Mouse (Mus musculus) telencephalon, adult 2 months (tissue): ENCODE data around the gene Fam53b.

Experiments used
- DNase-seq: peaks from one replicate; pipeline ENCODE4 v3.0.0-alpha.2; 2011; ENCODE audit warnings: low read depth, low spot score

The Fam53b gene

DNA sequence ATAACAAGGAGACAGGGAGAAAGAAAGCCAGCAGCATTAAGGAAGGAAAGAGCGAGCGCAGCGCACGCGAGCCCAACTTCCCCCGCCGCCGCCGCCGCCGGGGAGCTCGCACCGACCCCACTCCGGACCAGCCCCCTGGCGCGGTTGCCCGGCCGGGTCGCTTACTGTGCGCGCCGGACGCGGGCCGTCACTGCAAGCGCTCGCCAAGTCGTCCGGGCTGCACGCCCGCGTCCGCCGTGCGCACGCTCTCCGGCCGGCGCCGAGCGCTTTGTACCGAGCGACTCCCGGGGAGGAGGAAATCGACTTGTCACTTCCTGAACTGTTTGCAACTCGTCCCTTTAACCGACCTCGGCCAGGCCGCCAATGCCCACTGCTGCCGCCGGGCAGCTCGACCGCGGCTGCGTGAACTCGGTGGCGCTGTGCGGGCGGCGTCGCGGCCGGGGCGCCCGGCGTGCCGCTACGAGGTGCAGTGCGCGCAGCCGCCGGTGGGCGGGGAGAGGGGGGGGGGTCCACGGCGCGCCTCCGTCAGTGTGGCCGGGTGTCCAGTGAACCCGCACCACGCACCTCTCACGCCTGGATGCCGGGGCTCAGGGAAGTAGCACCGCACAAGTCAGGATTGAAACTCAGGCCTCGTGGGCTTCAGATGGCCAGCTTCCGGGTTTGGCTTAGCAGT, at the start of gene Fam53b:
Fam53b (minus strand) TSS at position 471 of the 673 bp plus-strand sequence.
- no peak for DNase-seq

DNA sequence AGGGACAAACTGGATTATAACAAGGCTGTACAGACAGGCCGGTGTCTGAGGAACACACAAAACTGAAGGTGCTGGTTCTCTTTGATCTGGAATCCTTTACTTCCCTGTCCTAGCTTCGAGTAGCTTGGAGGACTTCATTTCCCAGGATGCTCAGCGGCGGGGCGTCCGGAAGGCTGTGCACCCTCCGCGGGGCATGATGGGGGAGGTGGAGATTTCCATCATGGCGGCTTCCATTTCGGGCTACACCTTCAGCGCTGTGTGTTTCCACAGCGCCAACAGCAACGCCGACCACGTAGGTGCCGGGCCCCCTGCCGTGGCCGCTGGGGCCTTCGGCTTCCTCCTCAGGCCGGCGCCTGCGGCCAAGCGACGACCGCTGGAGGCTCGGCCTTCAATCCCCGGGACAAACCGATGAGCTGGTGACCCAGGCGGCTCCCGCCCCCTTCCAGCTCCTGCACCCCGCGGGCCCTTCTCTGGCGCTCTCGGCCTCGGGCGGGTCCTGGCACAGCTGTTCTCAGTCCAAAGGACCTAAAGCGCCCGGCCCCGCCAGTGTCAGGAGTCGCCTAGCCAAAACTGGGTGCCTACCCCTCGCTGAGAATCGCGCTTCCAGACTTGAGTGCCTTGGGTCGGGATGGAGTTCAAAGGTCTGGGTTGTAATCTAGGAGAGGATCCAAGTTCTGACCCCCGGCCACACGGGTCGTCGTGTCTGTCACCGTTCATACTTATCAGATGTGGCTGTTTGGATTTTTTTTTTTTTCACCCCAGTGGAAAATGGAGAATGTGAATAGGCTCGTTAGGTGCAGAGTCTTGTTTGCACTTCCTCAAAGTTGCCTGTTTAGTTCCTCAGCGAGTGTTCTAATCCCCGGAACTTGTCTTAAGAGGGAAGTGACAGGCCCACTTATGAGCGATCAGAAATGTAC, 45.6 kb upstream of the Fam53b start, which contains the start of gene Abraxas2:
Abraxas2 (plus strand) TSS at position 184 of the 917 bp plus-strand sequence.
- peak; percentile 89 for DNase-seq

DNA sequence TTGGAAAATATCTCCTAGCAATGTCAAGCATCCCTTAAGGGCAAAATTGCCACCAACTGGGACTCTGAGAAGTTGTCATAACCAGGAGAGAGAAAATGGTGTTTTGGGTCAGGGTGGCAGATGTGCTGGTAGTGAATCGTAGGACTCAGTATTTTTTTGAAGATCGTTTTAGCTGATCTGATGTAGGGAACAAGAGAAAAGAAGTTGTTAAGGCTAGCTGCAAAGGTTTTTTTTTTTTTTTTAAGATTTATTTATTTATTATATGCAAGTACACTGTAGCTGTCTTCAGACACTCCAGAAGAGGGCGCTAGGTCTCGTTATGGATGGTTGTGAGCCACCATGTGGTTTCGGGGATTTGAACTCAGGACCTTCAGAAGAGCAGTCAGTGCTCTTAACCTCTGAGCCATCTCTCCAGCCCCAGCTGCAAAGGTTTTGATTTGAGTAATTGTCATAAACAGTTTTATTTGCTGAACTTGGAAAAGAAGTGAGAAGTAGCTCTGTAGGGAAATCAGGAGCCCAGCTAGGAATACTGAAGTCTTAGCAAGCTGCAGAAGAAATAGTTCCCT, 44.4 kb upstream of the Fam53b start:
- no peak for DNase-seq

DNA sequence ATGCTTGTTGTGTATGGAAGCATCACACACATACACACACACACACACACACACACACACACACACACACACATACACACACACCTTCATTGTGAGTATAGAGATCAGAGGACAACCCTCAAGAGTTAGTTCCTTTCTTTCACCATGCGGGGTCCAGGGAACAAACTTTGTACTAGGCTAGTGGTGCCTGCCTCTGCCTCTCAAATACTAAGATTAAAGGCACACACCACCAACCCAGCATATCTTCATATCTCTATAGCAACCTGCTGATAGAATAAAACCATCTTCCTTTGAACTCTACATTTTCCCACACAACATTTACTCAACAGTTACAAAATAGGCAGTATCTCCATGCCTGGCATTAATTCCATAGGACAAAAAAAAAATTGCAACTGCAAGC, 42.4 kb upstream of the Fam53b start:
- no peak for DNase-seq

DNA sequence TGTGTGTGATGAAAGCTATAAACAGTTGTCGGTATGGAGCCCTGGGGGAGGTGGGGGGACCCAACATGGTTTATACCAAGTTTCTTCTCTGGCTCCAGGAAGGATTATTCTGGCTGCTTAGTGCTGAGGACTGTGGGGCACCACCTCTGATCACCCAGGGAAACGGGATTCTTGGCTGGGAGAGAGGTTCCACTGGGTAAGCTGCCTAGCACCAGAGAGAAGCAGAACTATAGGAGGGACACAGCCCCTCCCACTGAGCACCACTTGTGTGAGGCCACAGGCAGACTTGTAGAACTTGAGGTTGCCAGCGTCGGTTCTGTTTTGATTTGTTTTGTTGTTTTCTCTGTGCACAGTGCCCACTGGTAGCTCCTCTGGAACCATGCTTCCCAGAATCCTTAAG, 40.3 kb upstream of the Fam53b start:
- DNase-seq = no peak

DNA sequence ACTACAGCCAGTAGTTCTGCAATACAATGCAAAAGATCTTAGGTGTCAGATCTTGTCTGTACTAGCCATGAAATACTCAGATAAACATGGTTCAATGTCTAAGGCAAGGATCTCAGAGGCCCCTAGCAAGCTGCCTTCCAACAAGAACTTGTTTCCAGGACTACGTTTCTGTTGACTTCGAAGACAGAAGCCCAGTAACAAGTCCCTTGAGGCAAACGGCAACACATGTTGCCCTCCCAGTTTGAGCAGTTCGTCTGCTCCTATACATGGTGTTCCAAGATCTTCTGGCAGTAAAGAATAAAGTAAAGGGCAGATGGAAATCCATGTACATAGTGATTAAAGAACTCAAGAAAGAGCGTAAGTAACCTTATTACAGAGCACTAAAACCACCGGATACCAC, 39.7 kb upstream of the Fam53b start:
- DNase-seq = no peak

DNA sequence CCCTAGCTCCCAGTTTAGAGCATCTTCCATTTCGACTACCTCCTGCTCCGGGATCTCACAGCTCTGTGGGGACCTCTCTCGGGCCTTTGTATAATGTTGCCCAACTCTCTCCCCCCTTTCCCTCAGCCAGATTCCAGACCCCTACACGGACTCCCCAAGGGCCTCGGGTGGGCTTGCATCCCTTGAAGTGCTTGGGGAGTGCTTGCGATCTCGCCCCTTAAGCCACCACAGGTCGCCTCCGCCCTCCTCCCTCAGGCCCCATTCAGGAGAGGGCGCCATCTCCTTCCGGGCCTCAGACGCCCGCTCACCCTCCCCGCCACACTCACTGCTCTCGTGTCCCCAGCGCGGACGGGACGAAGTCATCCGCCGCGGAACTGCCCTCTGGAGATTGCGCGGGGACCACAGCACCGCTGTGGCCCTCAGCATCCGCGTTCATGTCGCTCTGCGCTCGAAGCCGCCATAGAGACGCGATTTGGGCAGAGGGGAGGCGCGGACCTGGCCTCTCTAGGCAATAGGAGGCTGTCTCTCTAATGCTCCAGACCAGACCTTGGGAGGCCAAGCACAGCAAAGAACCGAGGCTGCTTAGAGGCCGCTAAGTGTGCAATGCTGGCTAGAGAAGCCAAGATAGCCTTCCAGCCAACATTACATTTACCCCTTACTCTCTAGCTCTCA, 38.6 kb upstream of the Fam53b start, which contains the start of gene Eef1akmt2:
Eef1akmt2 (minus strand) TSS at position 501 of the 672 bp plus-strand sequence.
- peak; percentile 83 for DNase-seq

DNA sequence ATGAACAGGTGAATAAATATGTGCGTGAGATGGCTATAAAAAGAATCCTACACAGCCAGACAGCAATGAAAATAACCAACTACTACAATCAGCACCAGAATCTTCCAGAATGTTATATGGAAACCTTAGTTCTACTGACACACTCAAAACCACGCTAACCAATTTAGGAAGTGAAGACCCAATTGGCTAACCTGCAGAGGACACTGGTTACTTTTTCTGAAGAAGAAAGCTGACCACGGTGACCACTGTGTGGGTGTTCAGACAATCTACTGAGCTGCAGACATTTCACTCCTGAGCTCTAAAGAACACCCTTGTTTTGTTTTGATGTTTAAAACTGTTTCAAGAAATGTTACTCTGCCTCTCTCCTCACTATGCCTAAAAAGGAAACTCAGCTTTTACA, 29.5 kb upstream of the Fam53b start:
- no peak for DNase-seq

DNA sequence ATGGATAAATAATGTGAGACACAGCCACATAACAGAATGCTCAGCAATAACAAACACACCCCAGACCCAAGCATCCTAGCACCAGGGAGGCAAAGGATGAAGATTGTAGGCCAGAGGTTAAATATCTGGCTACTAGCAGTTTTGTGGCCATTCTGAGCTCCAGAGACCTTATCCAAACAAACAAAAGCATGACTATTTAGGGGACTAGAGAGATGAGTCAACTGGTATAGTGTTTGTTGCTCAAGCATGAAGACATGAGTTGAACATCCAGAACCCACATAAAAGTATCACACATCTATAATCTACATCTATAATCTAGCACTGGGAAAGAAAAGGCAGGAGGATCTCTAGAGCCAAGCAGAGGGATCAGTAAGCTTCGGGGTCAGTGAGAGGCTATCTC, 28.8 kb upstream of the Fam53b start:
- no peak for DNase-seq

DNA sequence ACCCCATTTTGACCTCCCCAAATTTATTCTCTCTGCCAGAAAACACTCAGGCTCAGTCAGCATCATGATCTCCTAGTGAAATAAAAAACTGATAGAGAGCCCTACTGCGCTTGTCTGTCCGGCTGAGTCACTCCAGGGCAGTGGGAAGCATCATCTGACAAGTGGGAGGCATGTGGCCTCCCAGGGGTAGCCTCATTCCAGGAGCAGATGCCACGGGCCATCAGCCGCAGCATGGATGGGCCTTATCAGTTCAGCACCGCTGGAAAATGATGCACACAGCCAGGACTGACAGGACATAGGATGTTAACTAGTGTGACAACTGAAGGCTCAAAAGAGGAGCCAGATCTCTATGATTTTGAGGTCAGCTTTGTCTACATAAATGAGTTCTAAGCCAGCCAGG, 27.6 kb upstream of the Fam53b start:
- no peak for DNase-seq

DNA sequence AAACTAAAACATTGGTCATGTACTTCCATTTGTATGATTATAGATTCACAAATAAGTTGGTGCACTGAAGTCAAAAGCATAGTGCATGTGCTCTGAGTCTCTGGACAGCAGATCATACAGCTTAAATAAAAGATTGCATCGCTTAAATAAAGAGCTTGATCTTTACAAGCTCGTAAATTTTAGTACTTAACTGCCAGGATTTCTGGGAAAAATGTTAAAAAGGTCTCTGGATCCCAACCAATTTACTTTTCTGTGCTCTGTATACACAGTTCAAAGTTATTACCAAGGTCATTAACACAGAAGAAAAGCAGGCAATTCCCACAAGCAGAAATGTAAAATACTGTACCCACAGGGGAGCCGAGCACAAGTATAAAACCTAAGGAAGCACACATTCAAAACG, 17.3 kb upstream of the Fam53b start:
- no peak for DNase-seq

DNA sequence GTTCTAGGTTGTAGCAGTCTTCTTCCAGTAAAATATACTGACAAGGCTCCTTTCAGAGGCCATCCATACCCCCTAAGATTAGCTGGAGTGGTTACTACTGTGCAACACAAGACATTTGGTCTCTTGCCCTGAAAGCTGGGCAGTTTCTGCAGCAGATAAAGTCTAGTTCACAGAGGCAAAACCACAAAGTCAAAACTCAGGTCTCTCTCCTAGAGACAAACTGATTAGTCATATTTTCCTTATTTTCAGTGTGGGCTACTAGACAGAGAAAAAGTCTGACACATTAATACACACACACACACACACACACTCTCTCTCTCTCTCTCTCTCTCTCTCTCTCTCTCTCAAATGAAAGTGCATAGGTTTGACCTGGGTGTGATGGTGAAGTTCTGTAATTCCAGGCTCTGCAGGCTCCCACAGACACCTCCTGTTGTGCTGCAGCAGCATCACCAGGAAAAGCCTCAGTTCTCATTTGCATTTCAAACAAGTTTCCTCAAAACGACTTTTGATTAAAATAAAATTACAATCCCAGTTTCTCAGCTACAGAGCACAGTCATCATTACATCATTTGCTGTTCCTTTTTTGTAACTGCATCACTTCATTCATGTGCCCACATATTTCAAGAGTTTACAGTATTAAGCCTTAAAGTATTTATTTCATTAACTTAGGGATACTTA, 10.8 kb upstream of the Fam53b start:
- DNase-seq = peak; percentile 52

DNA sequence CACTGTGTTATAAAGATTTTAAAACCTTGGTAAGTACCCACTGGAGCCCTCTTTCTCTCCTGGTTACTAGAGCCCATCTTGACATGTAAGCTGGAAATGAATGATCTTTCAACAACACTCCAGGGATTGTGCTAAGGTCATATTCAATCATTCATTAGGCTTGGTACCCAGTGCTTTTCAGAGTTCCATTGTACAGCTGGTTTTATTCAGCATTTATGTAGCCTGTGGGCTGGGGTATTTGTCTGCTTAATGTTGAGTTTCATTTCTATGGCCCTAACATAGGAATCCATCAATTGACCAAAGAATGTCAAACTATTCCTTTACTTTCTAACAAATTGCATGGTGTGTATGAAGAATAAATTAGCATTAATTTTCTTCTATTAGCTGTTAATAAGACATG, 10.1 kb upstream of the Fam53b start:
- no peak for DNase-seq

DNA sequence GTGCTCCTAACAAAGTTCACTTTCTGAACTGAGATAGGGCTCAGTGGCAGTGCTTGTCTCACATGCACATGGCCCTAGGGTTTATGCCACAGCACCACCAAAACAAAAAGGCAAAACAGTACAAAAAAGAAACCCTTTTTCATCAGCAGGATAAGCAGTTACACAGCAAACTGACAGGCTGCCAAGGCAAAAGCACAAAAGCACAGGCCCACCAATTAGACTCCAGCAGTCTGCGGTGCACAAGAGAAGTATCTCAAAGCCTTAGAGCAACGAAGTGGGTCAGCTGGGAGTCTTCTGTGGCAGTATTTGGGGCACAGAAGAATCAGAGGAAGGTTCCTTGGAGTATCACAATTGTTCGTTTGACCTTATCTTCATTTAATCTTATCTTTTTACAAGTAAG, 7.0 kb upstream of the Fam53b start:
- no peak for DNase-seq

DNA sequence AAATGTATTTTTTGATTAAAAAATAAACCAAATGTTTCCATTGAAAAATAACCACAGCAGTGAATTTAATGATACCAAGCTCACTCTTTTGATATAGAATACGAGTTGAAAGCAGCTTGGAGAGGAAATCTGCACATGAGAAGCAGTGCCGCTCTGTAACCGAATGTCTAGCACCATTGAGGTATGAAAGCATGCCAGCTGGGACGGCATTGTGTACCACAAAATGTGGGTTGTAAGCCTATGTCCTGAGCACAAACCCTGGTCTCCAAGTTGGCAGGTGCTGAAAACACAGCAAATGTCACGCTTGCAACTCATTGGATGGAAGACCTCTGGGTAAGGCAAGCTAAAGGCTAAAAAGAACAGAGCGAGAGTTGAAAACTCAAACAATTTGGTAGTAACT, 3.4 kb upstream of the Fam53b start:
- no peak for DNase-seq

DNA sequence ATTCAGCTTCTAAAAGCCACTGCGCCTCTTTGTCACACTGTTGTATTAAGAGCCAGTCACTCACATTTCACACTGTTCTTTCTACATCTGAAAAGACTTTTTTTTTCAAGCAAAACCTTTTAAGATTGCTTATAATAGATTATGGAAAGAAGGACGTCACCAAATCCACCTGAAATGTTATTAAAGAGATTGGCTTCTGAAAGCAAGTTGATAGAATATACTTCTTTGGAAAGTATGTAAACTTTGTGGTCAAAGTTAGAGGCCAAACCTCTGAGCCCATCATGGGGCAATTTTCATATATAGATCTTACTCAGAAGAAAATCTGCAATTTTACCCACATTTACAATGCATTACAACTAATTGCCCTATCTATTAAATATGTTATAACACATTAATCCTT, 2.8 kb upstream of the Fam53b start:
- DNase-seq = no peak

DNA sequence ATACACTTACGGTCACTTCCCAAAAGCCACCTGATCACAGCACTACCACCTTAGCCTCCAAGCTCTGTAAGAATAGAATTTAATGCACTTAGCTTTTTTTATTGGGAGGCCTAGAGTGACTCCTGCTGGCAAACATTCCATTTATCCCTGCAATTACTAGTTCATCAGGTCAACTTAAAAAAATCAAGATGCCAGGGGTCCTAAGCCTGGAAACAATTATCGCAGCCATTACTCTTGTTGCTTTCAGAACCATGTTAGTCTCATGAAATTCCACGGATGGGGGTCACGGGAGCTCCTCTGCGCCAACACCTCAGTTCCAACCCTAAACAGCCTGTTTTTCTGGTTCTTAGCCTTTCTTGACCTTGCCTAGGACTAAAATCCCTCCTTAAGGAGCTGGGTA, 1.4 kb upstream of the Fam53b start:
- no peak for DNase-seq

DNA sequence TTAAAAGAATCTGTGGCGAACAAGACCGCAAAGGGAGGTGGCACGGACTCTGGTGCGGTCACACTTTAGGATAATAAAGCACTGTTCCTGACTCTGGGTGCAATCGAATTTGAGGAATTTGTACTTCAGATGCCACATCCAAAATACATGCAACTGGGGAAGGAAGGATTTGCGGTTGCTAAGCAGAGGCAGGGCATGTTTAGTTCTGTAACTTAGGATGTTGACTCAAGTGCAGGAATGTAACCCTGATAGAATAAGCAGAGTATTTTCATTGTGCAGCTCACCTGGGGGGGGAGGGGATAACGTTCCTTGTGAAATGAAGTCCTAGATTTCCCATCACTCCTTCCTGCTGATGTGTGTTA, 384 bp upstream of the Fam53b start:
- DNase-seq = no peak

DNA sequence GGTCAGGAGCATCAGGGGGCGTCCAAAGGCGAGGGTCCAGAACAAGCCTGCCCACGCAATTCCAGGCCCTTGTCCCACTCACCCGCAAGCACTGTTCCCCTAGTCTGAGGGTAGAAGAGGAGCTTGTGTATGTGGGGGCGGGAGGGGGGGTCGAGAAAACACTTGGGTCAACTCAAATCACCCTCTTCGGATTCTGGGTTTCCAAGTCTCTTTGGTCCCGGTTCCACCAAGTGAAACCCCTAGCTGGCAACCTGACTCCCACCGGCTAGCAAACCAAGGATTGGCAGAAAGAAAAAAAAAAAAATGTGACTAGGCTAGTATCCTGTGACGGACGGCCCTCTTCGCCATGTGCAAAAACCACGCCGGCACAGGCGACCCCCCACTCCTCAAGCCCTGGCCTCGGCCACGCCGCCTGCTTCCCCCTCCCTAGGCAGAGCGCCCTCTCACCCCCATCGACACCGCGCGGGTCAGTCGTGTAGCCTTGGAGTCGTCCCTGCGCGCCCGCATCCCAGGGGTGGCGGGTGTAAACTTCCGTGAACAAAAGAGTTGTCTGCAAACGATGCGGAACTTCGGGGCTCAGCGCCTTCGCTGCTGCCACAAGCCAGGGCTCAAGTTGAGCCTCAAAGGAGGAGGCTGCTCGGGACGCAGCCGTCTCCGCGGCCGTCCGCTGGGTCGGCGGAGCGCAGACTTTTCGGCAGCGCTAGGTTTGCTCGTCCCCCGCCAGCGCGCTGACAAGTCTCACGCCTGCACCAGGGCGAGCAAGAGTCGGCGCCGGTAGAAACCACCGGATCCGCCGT, 869 bp downstream of the Fam53b start:
- DNase-seq = no peak

DNA sequence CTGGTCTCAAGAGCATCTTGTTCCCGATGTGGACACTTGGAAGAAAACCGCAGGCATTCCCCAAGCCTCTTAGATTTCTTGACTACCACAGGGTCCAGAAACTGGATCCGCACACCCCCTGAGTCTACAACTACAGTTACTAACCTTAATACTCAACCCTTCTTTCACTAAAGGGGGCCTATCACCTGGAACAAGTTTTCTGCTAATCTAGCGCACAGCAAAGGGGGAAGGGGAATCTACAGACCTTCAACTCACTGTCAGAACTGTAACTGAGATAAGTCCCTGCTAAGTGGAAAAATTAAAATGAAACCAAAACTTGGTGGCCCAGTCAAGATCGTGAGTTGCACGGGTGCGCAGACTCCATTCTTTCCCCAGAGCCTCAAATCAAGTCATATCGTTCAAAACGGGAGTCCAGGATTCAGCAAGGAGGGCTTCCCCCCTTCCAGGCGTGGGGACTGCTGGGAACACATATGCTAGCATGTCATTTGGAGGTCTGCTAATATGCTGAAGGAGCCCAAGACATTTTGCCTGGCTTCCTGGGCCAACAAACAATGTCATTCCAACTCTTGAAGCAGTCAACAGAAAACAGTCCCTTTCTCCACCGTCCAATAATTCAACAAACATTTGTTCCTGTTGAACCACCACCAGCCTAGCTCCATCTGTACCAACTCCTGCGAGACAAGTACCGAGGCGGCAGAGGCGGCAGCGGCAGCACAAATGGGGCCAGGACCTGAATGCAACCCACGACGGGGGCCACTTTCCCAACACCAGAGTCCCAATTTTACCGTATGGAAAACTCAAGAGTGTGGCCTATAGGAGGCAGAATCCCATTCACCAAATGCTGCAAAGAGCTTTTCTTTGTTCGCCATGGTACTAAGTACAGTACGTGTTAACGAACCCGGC, 1.7 kb downstream of the Fam53b start:
- DNase-seq = no peak
